Mouse (Mus musculus): ENCODE results near the gene Agbl3. TPM values are rescaled to one million over a fixed set of nuclear protein-coding genes. Genes with fewer than 3 reads are reported as not detected.

The Agbl3 gene
- polyA plus RNA-seq, 1 experiment from 2014 or later, result 12.1 TPM

DNA sequence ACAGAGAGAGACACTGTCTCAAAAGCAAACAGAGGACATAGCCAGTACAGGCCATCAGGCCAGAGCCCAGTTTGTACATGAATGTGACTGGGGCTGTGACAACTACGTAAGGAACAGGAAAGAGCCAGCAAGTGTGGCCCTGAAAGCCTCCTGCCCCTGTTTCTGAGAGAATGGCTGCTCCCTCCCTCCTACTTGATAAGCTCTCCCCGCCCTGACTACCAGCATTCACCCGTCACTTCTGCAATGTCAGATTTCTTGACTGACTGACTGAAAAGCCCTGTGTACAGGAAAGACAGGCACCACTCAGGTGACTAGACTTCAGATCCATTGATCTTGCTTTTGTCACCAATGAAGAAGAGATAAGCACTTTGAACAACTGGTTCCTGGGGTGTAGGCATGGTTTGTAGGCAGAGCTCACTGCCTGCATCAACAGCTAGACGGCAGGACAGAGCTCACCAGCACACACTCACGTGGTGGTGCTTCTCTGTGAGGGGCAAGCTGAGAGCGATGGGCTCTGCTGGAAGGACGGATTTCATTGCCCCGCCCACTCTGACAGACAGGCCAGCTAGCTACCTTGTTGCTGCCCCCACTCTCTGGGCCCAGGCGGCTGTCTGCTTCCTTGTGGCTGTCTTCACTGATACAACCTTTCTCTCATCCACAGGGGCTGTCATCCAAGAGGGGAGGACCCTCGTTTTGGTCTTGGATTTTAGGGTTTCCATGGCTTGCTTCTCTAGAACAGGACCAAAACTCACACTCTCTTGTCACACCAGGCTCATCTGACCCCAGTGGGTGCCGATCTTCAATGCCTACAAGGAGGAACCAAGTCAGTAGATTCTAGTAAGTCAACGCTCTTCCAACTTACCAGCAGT, 96.0 kb downstream of the Agbl3 start:
- H3K36me3 ChIP-seq, result 0 out of 2 replicates have a peak, but pooled peaks cover 6% of the 10 kb centered on the region
- H3K4me1 ChIP-seq, result peaks cover 22% of the 10 kb centered on the region
- 73% methylated on average over 12 of the region's 12 CpGs for WGBS
- no peak for ATAC-seq (ENCODE audit: low FRiP score)
- peak overlapping the region; percentile 68 for H3K4me2 ChIP-seq
- peak overlapping the region; percentile 93; the same call in 1 of the 2 replicates for H3K27ac ChIP-seq (replicated peaks)
- H3K4me3 ChIP-seq (replicated peaks), result peak overlapping the region; percentile 72; the same call in 1 of the 2 replicates
- H3K9ac ChIP-seq (replicated peaks), result 0 out of 2 replicates have a peak overlapping the region, but pooled peaks have one; percentile 17
- H3K9me3 ChIP-seq (replicated peaks), result no peaks in the 10 kb centered on the region
- no peaks in the 10 kb centered on the region for H3K27me3 ChIP-seq (replicated peaks)

DNA sequence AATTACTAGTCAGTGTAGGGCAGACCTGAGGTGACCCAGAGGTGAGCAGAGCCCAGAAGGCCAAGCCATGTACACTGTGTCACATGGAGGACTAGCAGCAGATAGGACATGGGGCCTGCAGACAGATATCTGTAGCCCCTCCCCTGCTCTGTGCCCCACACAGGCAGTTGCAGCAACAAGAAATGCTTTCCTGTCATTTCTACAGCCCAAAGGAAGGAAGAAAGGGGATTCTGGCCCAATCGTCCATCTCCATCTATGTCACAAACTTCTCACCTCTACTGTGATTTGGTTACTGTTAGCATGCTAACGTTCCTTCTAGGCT, 96.6 kb downstream of the Agbl3 start:
- peak overlapping the region; percentile 68 for H3K4me2 ChIP-seq
- no peaks in the 10 kb centered on the region for H3K27me3 ChIP-seq (replicated peaks)
- peak overlapping the region; percentile 81; the same call in 1 of the 2 replicates for H3K9ac ChIP-seq (replicated peaks)
- 40% methylated on average over 2 of the region's 2 CpGs for WGBS
- peaks cover 22% of the 10 kb centered on the region for H3K4me1 ChIP-seq
- no peak for ATAC-seq (ENCODE audit: low FRiP score)
- peak overlapping the region; percentile 93 for H3K27ac ChIP-seq (replicated peaks)
- 0 out of 2 replicates have a peak, but pooled peaks cover 8% of the 10 kb centered on the region for H3K36me3 ChIP-seq
- no peaks in the 10 kb centered on the region for H3K9me3 ChIP-seq (replicated peaks)
- H3K4me3 ChIP-seq (replicated peaks), result peak overlapping the region; percentile 72

DNA sequence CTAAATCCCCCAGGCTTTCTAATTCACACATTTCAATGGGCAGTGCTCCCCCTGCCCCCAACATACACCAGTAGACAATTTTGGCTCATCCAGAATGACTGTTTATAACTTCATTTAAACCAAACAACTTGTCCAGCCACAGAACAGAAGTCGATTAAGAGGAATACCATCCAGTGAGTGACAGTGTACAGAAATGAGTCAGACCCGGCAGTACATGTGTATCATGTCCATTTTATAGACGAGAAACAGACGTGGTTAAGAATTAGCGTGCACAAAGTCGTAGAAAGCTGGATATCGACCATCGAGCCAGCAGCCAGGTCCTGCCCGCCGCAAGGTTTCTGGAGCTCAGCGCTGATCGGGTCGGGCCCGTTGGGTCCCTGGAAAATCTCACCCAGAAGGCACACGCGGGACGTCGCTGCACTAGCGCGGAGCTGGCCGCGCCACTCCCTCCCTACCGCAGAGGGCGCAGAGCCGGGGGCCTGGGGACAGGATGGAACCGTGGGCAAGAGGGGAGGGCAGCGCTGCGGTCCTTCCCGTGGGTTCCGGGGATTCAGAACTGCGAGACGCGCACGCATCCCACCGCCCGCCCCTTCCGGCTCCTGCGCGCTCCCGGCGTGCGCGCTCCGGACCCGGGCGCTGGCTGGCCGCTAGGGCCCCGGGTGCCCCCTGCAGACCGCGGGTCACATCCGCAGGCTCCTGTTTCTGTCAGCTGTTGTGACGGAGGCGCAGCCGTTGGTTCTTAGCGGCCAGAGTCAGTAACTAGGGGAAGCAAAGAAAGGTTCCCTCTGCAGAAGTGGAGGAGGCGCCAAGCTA, 97.5 kb downstream of the Agbl3 start, which contains the start of gene Cyren:
TSS of gene Cyren (minus strand) at position 552 of the 813 bp plus-strand sequence.
- Histone ChIP-seq H3K4me3 (replicated peaks) (peak within 1 kb of the TSS; percentile 72), H3K9ac (replicated peaks) (peak within 1 kb of the TSS; percentile 81), H3K4me2 (peak within 1 kb of the TSS; percentile 68), H3K27me3 (replicated peaks) (no peaks in the 10 kb centered on the region), H3K36me3 (peaks cover 16% of the 10 kb centered on the region; the same call in 1 of the 2 replicates), H3K4me1 (peaks cover 22% of the 10 kb centered on the region), H3K27ac (replicated peaks) (peak within 1 kb of the TSS; percentile 93), H3K9me3 (replicated peaks) (no peaks in the 10 kb centered on the region)
- ATAC-seq (ENCODE audit: low FRiP score), result peak; percentile 95
- WGBS, result under 1% methylated on average over 56 of the region's 56 CpGs

DNA sequence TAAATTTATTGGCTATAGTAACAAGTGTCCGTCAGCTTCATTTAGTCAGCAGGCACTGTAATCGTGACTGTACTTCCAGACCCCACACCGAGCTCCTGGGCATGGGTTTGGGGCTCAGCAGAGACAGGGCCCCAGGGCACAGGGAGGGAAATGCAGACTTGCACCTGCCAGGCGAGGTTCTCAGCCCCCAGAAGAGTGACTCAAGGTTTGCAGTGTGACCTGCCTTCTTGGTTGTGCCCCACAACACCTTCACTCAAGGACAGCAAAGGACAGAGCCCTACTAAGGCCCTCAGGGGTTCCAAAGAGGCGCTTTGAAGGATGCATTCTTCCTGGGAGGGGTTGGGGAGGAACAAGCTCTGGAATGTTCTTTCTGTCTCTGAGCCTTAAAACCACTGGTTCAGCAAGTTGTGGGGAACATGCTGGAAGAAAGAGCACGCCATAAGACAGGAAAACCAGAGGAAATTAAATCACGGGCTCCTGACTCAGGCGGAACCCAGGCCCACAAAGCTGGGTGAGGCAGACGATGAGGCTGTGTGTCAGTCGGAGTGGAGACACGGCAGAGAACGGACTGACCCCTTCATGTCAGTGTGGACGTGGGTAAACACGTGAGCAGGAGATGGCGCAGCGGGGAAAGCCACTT, 99.0 kb downstream of the Agbl3 start:
- H3K27ac ChIP-seq (replicated peaks), result no peak overlapping the region
- H3K9ac ChIP-seq (replicated peaks), result no peak overlapping the region
- WGBS, result 90% methylated on average over 16 of the region's 16 CpGs
- H3K27me3 ChIP-seq (replicated peaks), result no peaks in the 10 kb centered on the region
- peaks cover 29% of the 10 kb centered on the region for H3K36me3 ChIP-seq
- H3K4me1 ChIP-seq, result peaks cover 22% of the 10 kb centered on the region
- no peaks in the 10 kb centered on the region for H3K9me3 ChIP-seq (replicated peaks)
- no peak overlapping the region for H3K4me3 ChIP-seq (replicated peaks)
- no peak overlapping the region for H3K4me2 ChIP-seq
- no peak for ATAC-seq (ENCODE audit: low FRiP score)

DNA sequence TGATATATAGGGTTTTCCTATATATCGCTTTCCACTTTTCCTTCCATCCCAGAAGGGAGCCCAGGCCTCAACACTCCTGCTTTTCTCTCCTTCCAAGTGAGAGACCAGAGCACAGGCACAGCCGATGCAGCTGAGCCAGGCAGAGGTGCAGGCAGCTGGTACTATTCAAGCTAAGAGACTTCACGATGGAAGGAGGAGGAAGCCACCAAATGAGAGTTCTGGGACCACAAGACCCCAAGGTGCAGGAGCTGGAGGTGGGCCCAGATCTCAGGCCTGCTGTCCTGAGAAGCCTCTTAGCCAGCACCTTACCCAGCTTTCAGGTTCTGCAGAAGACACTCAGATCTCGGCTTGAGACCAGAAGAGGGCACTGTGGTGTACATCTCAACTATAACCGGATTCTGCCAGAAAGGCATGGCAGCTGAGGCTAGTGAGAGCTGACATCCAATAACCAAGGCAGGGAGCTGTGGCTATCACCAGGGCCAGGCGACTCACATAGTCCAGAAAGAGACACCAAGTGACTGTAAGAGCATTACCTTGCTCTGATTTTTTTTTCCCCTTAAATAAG, 99.8 kb downstream of the Agbl3 start:
- 58% methylated on average over 6 of the region's 6 CpGs for WGBS
- H3K9ac ChIP-seq (replicated peaks), result no peak overlapping the region

DNA sequence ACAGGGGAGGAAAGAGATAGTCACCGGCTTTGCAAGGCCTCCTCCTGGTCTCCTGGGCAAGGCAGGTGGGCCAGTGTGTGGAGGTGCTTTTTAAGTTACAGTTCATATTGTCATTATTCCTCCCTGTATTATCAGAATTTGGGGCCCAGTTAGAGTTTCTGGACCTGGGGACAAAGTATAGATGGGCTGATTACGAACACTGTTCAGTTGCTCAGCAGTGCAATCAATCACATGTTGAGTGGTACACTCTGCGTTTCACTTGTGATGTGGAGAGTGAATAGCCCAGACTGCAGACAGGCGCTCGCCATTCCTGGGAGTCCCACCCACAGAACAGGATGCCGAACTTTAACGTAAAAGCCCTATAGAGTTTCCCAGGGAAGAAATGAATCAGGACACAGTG, 104.5 kb downstream of the Agbl3 start:
- WGBS, result 82% methylated on average over 7 of the region's 7 CpGs
- no peaks in the 10 kb centered on the region for H3K27me3 ChIP-seq (replicated peaks)
- no peak overlapping the region for H3K4me2 ChIP-seq
- H3K9ac ChIP-seq (replicated peaks), result no peak overlapping the region
- H3K4me3 ChIP-seq (replicated peaks), result no peak overlapping the region
- no peaks in the 10 kb centered on the region; the same call in 1 of the 2 replicates for H3K4me1 ChIP-seq
- H3K9me3 ChIP-seq (replicated peaks), result no peaks in the 10 kb centered on the region
- peaks cover 62% of the 10 kb centered on the region for H3K36me3 ChIP-seq
- no peak for ATAC-seq (ENCODE audit: low FRiP score)
- H3K27ac ChIP-seq (replicated peaks), result no peak overlapping the region

More for the DNA sequence above, 99.8 kb downstream of the Agbl3 start:
- H3K27ac ChIP-seq (replicated peaks), result no peak overlapping the region
- no peaks in the 10 kb centered on the region for H3K9me3 ChIP-seq (replicated peaks)
- H3K4me1 ChIP-seq, result peaks cover 22% of the 10 kb centered on the region
- H3K27me3 ChIP-seq (replicated peaks), result no peaks in the 10 kb centered on the region
- ATAC-seq (ENCODE audit: low FRiP score), result no peak
- H3K4me3 ChIP-seq (replicated peaks), result no peak overlapping the region
- peaks cover 36% of the 10 kb centered on the region for H3K36me3 ChIP-seq
- no peak overlapping the region for H3K4me2 ChIP-seq

DNA sequence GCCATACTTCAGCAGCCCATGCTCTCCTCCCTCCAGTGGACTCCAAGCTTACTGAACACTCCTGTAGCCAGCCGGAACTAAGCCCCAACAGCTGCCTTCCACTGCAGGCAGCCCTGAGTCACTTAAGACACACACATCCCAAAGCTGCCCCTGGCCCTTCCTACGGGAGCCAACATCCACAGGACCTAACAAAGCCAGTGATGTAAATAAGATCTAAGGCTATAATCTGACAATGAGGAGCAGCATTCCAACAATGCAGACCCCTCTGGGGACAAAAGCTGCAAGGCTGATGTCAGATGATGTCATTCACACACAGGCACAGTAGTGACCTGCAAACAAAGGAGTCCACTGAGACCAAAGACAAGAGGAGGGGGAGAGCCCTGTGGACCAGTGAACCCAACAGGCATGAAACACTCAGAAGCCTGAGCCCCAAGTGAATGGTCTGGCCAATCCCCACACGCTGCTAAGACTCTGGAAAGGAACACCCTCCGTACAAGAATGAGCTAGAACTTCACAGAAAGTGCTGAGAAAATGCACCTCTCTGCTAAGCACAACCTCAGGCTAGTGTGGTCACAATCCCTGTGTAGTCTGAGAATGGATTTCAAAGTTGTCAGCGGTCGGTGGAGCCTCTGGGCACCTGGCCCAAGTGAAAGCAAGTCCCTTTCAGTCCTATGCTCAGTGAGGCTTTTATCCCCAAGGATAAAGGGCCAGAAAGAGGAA, 107.1 kb downstream of the Agbl3 start:
- H3K9me3 ChIP-seq (replicated peaks), result no peaks in the 10 kb centered on the region
- H3K4me1 ChIP-seq, result no peaks in the 10 kb centered on the region; the same call in 1 of the 2 replicates
- H3K9ac ChIP-seq (replicated peaks), result no peak overlapping the region
- no peak overlapping the region for H3K4me3 ChIP-seq (replicated peaks)
- ATAC-seq (ENCODE audit: low FRiP score), result no peak
- H3K36me3 ChIP-seq, result peaks cover 74% of the 10 kb centered on the region
- no peak overlapping the region for H3K27ac ChIP-seq (replicated peaks)
- H3K27me3 ChIP-seq (replicated peaks), result no peaks in the 10 kb centered on the region
- WGBS, result 32% methylated on average over 6 of the region's 6 CpGs
- no peak overlapping the region for H3K4me2 ChIP-seq

DNA sequence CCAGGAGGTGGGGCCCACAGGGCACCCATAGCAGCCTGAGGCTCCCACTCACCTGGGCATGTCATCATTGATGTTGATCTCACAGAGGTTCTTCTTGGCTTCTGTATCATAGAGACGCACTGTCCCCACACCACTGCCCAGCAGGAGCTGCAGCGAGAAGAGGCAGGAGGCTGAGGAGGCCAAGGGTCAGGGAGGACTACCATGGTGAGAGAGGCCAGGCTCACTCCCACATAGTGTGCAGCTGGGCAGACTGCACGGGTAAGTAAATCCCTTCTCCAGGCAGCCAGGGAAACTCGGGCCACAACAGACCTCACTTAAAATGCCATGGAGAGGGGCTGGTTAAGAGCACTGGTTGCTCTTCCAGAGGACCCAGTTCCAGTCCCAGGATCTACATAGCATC, 109.0 kb downstream of the Agbl3 start:
- Histone ChIP-seq H3K9ac (replicated peaks) (no peak overlapping the region), H3K9me3 (replicated peaks) (no peaks in the 10 kb centered on the region), H3K4me2 (no peak overlapping the region), H3K4me3 (replicated peaks) (no peak overlapping the region), H3K4me1 (no peaks in the 10 kb centered on the region; the same call in 1 of the 2 replicates), H3K27ac (replicated peaks) (no peak overlapping the region), H3K27me3 (replicated peaks) (no peaks in the 10 kb centered on the region), H3K36me3 (peaks cover 73% of the 10 kb centered on the region)
- no peak for ATAC-seq (ENCODE audit: low FRiP score)
- 61% methylated on average over 4 of the region's 4 CpGs for WGBS

DNA sequence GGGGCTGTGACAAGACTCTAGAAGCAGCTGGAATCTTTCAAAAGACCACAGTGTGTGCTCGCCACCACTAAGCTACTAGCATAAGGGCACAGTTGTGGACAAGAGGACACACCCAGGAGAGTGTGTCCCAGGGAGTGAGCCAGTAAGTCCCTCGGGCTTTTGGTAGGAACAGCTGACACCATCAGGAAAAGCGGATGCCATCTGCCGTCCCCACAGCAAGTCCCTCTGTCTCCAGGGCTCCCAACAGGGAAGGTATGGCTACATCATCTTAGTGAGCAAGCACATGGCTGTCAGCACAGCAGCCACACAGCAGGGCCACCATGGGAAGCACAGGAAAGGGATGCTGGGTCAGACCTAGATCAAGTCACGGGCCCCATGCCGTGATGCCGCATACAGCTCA, 115.3 kb downstream of the Agbl3 start:
- Histone ChIP-seq H3K9me3 (replicated peaks) (no peaks in the 10 kb centered on the region), H3K27ac (replicated peaks) (no peak overlapping the region), H3K4me3 (replicated peaks) (no peak overlapping the region), H3K27me3 (replicated peaks) (no peaks in the 10 kb centered on the region), H3K4me1 (no peaks in the 10 kb centered on the region), H3K36me3 (peaks cover 67% of the 10 kb centered on the region), H3K9ac (replicated peaks) (no peak overlapping the region), H3K4me2 (no peak overlapping the region)
- 89% methylated on average over 7 of the region's 7 CpGs for WGBS
- ATAC-seq (ENCODE audit: low FRiP score), result no peak

DNA sequence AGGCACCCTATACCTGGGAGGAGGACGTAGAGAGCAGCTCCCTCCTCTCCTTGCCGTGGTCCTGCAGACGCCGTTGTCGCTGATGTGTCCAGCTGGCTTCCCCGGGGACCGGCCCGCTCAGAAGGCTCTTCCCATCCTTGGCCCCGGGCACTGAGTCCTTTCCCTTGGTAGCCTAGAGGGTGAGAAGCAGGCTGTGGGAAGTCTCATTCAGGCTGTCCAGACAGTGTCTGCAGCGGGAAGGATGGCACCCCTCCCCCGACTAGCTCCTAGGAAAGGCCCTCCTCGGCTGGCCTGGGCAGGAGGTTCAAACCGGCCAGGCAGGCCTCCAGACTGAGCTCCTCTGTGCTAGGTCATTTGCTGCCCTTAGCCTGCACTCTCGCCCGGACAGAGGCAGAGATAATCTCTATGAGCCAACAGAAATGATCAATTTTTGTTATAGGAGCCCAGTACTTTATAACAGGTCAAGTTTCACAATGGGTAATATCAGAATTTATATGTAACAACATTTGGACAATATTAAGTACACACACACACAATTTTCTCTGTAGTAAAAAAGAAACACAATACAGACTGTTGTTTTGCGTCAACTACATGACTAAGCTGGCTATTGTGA, 116.0 kb downstream of the Agbl3 start:
- Histone ChIP-seq H3K9ac (replicated peaks) (no peak overlapping the region), H3K9me3 (replicated peaks) (no peaks in the 10 kb centered on the region), H3K4me1 (no peaks in the 10 kb centered on the region), H3K27ac (replicated peaks) (no peak overlapping the region), H3K4me3 (replicated peaks) (no peak overlapping the region), H3K36me3 (peaks cover 67% of the 10 kb centered on the region), H3K4me2 (no peak overlapping the region), H3K27me3 (replicated peaks) (no peaks in the 10 kb centered on the region)
- no peak for ATAC-seq (ENCODE audit: low FRiP score)
- 63% methylated on average over 16 of the region's 16 CpGs for WGBS
